Mouse (Mus musculus) liver, adult 2 months (tissue): ENCODE measurements around the gene 4930562C15Rik. TPM values are rescaled to one million over a fixed set of nuclear protein-coding genes. Genes with fewer than 3 reads are reported as not detected.

Source experiments
- DNase-seq: peaks from one replicate; pipeline ENCODE4 v3.0.0-alpha.2; 2011; ENCODE audit warnings: low read depth, low spot score; ENCODE audit errors: extremely low read depth
- H3K27ac ChIP-seq: fragments of 200-500 bp; replicated peaks from 2 replicates; pipeline ENCODE4 v1.5.1; 2012; ENCODE audit warnings: low read depth, mild to moderate bottlenecking, control low read depth, inconsistent platforms, low read length; ENCODE audit not compliant: insufficient read depth
- H3K27me3 ChIP-seq: fragments of 200-500 bp; 2 replicates; pipeline ENCODE4 v1.6.1; 2012; ENCODE audit warnings: mild to moderate bottlenecking, moderate library complexity, low read length, inconsistent platforms; ENCODE audit not compliant: control insufficient read depth, insufficient read depth
- H3K36me3 ChIP-seq: fragments of 200-500 bp; 2 replicates; pipeline ENCODE4 v1.6.1; 2012; ENCODE audit warnings: low read length, inconsistent platforms; ENCODE audit not compliant: control insufficient read depth, insufficient read depth
- H3K4me1 ChIP-seq: fragments of 200-500 bp; 2 replicates; pipeline ENCODE4 v1.6.1; 2011; ENCODE audit warnings: low read length; ENCODE audit not compliant: control insufficient read depth, insufficient read depth
- H3K4me3 ChIP-seq: fragments of 200-500 bp; 2 replicates; pipeline ENCODE4 v1.5.1; 2011; ENCODE audit warnings: low read depth, mild to moderate bottlenecking, control low read depth, low read length, moderate library complexity; ENCODE audit not compliant: insufficient read depth
- H3K79me2 ChIP-seq: fragments of 200-500 bp; 2 replicates; pipeline ENCODE4 v1.6.1; 2012; ENCODE audit warnings: inconsistent platforms, mild to moderate bottlenecking, low read length, moderate library complexity; ENCODE audit not compliant: control insufficient read depth, insufficient read depth
- H3K9ac ChIP-seq: fragments of 200-500 bp; 2 replicates; pipeline ENCODE4 v1.6.1; 2012; ENCODE audit warnings: low read depth, mild to moderate bottlenecking, control low read depth, inconsistent platforms, low read length
- CTCF ChIP-seq: fragments of 200-500 bp; IDR thresholded peaks from 2 replicates; pipeline ENCODE4 v1.5.1; 2011; ENCODE audit warnings: low read depth, low read length, control low read depth
- POLR2A ChIP-seq: fragments of 200-500 bp; IDR thresholded peaks from 2 replicates; pipeline ENCODE4 v1.6.1; 2011; ENCODE audit warnings: low read length, control low read depth; ENCODE audit not compliant: insufficient read depth; ENCODE audit errors: extremely low read depth
- WGBS: fragments of 180-500 bp; shearing (Covaris S2); methylation state at CpG from one replicate; pipeline ENCODE4 v1.1.7; 2018; 5-methylcytosine and 5-hydroxymethylcytosine counted together
- polyA plus RNA-seq: library from polyadenylated mRNA; depleted of rRNA; stranded (reverse); fragments of >200 nt; gene quantifications from 2 replicates; pipeline ENCODE4 v1.2.3, GENCODE M21; 2012
- total RNA-seq: library from RNA; depleted of rRNA; stranded (reverse); fragments of >200 nt; gene quantifications from 2 replicates; pipeline ENCODE4 v1.2.3, GENCODE M21; 2014

4930562C15Rik gene
- total and polyA plus RNA-seq, 2 experiments, result not detected

- DNase-seq, result peak; percentile 95
These were observed 45.1 kb downstream of the 4930562C15Rik start, which contains the start of gene Ubald1 for GRCm38 (mm10) chr16:4880136-4880825. Gene Ubald1 (minus strand): TSS chr16:4880315.

GRCm38 (mm10) chr16:4881400-4882351 is 46.5 kb downstream of the 4930562C15Rik start:
- DNase-seq, result peak; percentile 91
- H3K4me1 ChIP-seq, result peaks cover 25% of the 10 kb centered on the region
- peaks cover 15% of the 10 kb centered on the region; the same call in 1 of the 2 replicates for H3K79me2 ChIP-seq
- no peaks in the 10 kb centered on the region for H3K27me3 ChIP-seq
- no peaks in the 10 kb centered on the region for H3K36me3 ChIP-seq
- peak overlapping the region; percentile 51 for H3K9ac ChIP-seq
- peak overlapping the region; percentile 94 for H3K27ac ChIP-seq
- WGBS, result 28% methylated on average over 10 of the region's 10 CpGs
- TF ChIP-seq POLR2A (0 out of 2 replicates have a peak, but pooled peaks have one; percentile 14), CTCF (no peak)
- no peak overlapping the region for H3K4me3 ChIP-seq

More at GRCm38 (mm10) chr16:4880136-4880825, 45.1 kb downstream of the 4930562C15Rik start, which contains the start of gene Ubald1:
- Histone ChIP-seq H3K4me3 (peak within 1 kb of the TSS; percentile 76), H3K27ac (peak within 1 kb of the TSS; percentile 98), H3K4me1 (peaks cover 29% of the 10 kb centered on the region), H3K36me3 (peaks cover 1% of the 10 kb centered on the region; the same call in 1 of the 2 replicates), H3K27me3 (no peaks in the 10 kb centered on the region), H3K9ac (peak within 1 kb of the TSS; percentile 93), H3K79me2 (peaks cover 20% of the 10 kb centered on the region; the same call in 1 of the 2 replicates)
- under 1% methylated on average over 48 of the region's 48 CpGs for WGBS
- peak; percentile 85 for TF ChIP-seq POLR2A
- TF ChIP-seq CTCF, result no peak

GRCm38 (mm10) chr16:4884930-4885329 is 49.7 kb downstream of the 4930562C15Rik start:
- H3K4me1 ChIP-seq, result peaks cover 35% of the 10 kb centered on the region
- TF ChIP-seq POLR2A (no peak), CTCF (no peak)
- 0 out of 2 replicates have a peak, but pooled peaks cover 2% of the 10 kb centered on the region for H3K36me3 ChIP-seq
- H3K27me3 ChIP-seq, result no peaks in the 10 kb centered on the region
- H3K9ac ChIP-seq, result no peak overlapping the region
- no peak for DNase-seq
- WGBS, result 92% methylated on average over 10 of the region's 10 CpGs
- H3K79me2 ChIP-seq, result peaks cover 22% of the 10 kb centered on the region; the same call in 1 of the 2 replicates
- H3K27ac ChIP-seq, result peak overlapping the region; percentile 97; the same call in 1 of the 2 replicates
- no peak overlapping the region for H3K4me3 ChIP-seq

- under 1% methylated on average over 59 of the region's 74 CpGs for WGBS
- TF ChIP-seq CTCF (0 out of 2 replicates have a peak, but pooled peaks have one; percentile 6), POLR2A (peak; percentile 57)
- H3K27ac ChIP-seq, result peak within 1 kb of the TSS; percentile 97
- 0 out of 2 replicates have a peak, but pooled peaks cover 2% of the 10 kb centered on the region for H3K36me3 ChIP-seq
- no peaks in the 10 kb centered on the region for H3K27me3 ChIP-seq
- peak within 1 kb of the TSS; percentile 89 for H3K9ac ChIP-seq
- peaks cover 39% of the 10 kb centered on the region for H3K4me1 ChIP-seq
- peak; percentile 83 for DNase-seq
- peak within 1 kb of the TSS; percentile 91 for H3K4me3 ChIP-seq
- peaks cover 26% of the 10 kb centered on the region; the same call in 1 of the 2 replicates for H3K79me2 ChIP-seq
These were observed 50.8 kb downstream of the 4930562C15Rik start, which contains the start of gene Mgrn1 for GRCm38 (mm10) chr16:4885760-4886689. Gene Mgrn1 (plus strand): TSS chr16:4886249.
